Mouse (Mus musculus) hindbrain, postnatal 0 days (tissue): Measurements from ENCODE around the gene Lmo2. TPM values are rescaled to one million over a fixed set of nuclear protein-coding genes. Genes with fewer than 3 reads are reported as not detected.
A peak's percentile ranks its signal among the peaks of the same experiment; 100 is the strongest.

ENCODE experiments used
- ATAC-seq: fragments of 200-750 bp; cut with Nextera tagmentation; 2 replicates; pipeline ENCODE4 v1.8.0; 2017; ENCODE audit warnings: mild to moderate bottlenecking, moderate TSS enrichment, moderate library complexity
- DNase-seq: peaks from one replicate; pipeline ENCODE4 v3.0.0-alpha.2; 2015; ENCODE audit warnings: low spot score
- H3K27ac ChIP-seq: fragments of 300-500 bp; sonication (generic); 2 replicates; pipeline ENCODE4 v1.5.1; 2014; ENCODE audit warnings: mild to moderate bottlenecking
- H3K27me3 ChIP-seq: fragments of 300-500 bp; sonication (generic); 2 replicates; pipeline ENCODE4 v1.6.1; 2014; ENCODE audit warnings: low read length, mixed read lengths; ENCODE audit not compliant: insufficient read depth
- H3K36me3 ChIP-seq: fragments of 300-500 bp; sonication (generic); 2 replicates; pipeline ENCODE4 v1.6.1; 2014; ENCODE audit warnings: low read length, mixed read lengths; ENCODE audit not compliant: insufficient read depth
- H3K4me1 ChIP-seq: fragments of 300-500 bp; sonication (generic); 2 replicates; pipeline ENCODE4 v1.6.1; 2014; ENCODE audit warnings: antibody characterized with exemption, low read length, mixed read lengths; ENCODE audit not compliant: insufficient read depth
- H3K4me2 ChIP-seq: fragments of 300-500 bp; sonication (generic); 2 replicates; pipeline ENCODE4 v1.6.1; 2014; ENCODE audit warnings: low read depth, mild to moderate bottlenecking, low read length, moderate library complexity, mixed read lengths
- H3K4me3 ChIP-seq: fragments of 300-500 bp; sonication (generic); 2 replicates; pipeline ENCODE4 v1.5.1; 2014; ENCODE audit warnings: low read length
- H3K9ac ChIP-seq: fragments of 300-500 bp; sonication (generic); replicated peaks from 2 replicates; pipeline ENCODE4 v1.6.1; 2014; ENCODE audit warnings: mild to moderate bottlenecking, low read length, moderate library complexity, mixed read lengths
- H3K9me3 ChIP-seq: fragments of 300-500 bp; sonication (generic); 2 replicates; pipeline ENCODE4 v1.6.1; 2016; ENCODE audit warnings: low read length, mixed read lengths
- CTCF ChIP-seq: IDR thresholded peaks from 2 replicates; pipeline ENCODE4 v1.5.1; 2016; ENCODE audit warnings: antibody characterized with exemption, control low read depth, low read depth
- WGBS: fragments of 180-500 bp; shearing (Covaris S2); extraction: QIAGEN DNeasy Blood & Tissue Kit; methylation state at CpG from one replicate; pipeline ENCODE4 v1.1.7; 2014; 5-methylcytosine and 5-hydroxymethylcytosine counted together
- polyA plus RNA-seq: library from polyadenylated mRNA; unstranded; fragments of >200 nt; fragmentation: Nextera tagmentation; extraction: Ambion mirVana; gene quantifications from 2 replicates; pipeline ENCODE4 v1.2.1, GENCODE M21; 2015
- total RNA-seq: library from RNA; depleted of rRNA; stranded (reverse); fragments of >200 nt; gene quantifications from 2 replicates; pipeline ENCODE4 v1.2.3, GENCODE M21; 2014

The Lmo2 gene
- total and polyA plus RNA-seq, 2 experiments from 2014 or later, result 25.7 to 31.2 TPM

- ATAC-seq, result no peak
- 85% methylated on average over 6 of the region's 6 CpGs for WGBS
- Histone ChIP-seq H3K27me3 (no peaks in the 10 kb centered on the region), H3K4me3 (no peak overlapping the region), H3K4me1 (no peaks in the 10 kb centered on the region), H3K9ac (no peak overlapping the region), H3K4me2 (no peak overlapping the region), H3K36me3 (no peaks in the 10 kb centered on the region), H3K9me3 (no peaks in the 10 kb centered on the region), H3K27ac (no peak overlapping the region)
- no peak for DNase-seq
- TF ChIP-seq CTCF, result no peak
Observed at GRCm38 (mm10) chr2:103956867-103957266, 919 bp upstream of the Lmo2 start.

- no peak for ATAC-seq
- DNase-seq, result no peak
- no peak overlapping the region for H3K4me2 ChIP-seq
- H3K27me3 ChIP-seq, result no peaks in the 10 kb centered on the region
- H3K36me3 ChIP-seq, result no peaks in the 10 kb centered on the region
- H3K9ac ChIP-seq, result no peak overlapping the region
- no peak overlapping the region for H3K4me3 ChIP-seq
- H3K4me1 ChIP-seq, result no peaks in the 10 kb centered on the region
- H3K27ac ChIP-seq, result no peak overlapping the region
- 83% methylated on average over 3 of the region's 3 CpGs for WGBS
- no peak for TF ChIP-seq CTCF
- no peaks in the 10 kb centered on the region for H3K9me3 ChIP-seq
Observed at GRCm38 (mm10) chr2:103958634-103959033, 848 bp downstream of the Lmo2 start.

- Histone ChIP-seq H3K9ac (no peak overlapping the region), H3K4me1 (no peaks in the 10 kb centered on the region), H3K4me3 (no peak overlapping the region), H3K27me3 (no peaks in the 10 kb centered on the region), H3K27ac (no peak overlapping the region), H3K9me3 (no peaks in the 10 kb centered on the region), H3K36me3 (no peaks in the 10 kb centered on the region), H3K4me2 (no peak overlapping the region)
- TF ChIP-seq CTCF, result no peak
- WGBS, result 94% methylated on average over 5 of the region's 5 CpGs
- DNase-seq (no peak), ATAC-seq (no peak)
Observed at GRCm38 (mm10) chr2:103959066-103959465, 1.3 kb downstream of the Lmo2 start.

- WGBS, result 91% methylated on average over 6 of the region's 6 CpGs
- H3K36me3 ChIP-seq, result no peaks in the 10 kb centered on the region
Observed at GRCm38 (mm10) chr2:103959574-103959973, 1.8 kb downstream of the Lmo2 start.

GRCm38 (mm10) chr2:103962349-103962748 lies 4.6 kb downstream of the Lmo2 start:
- no peaks in the 10 kb centered on the region for H3K27me3 ChIP-seq
- DNase-seq (peak; percentile 3), ATAC-seq (no peak)
- no peaks in the 10 kb centered on the region for H3K36me3 ChIP-seq
- no peak for TF ChIP-seq CTCF
- H3K27ac ChIP-seq, result no peak overlapping the region
- H3K4me1 ChIP-seq, result no peaks in the 10 kb centered on the region
- H3K4me3 ChIP-seq, result no peak overlapping the region
- no peaks in the 10 kb centered on the region for H3K9me3 ChIP-seq
- 41% methylated on average over 4 of the region's 4 CpGs for WGBS
- no peak overlapping the region for H3K4me2 ChIP-seq
- H3K9ac ChIP-seq, result no peak overlapping the region

More at GRCm38 (mm10) chr2:103959574-103959973, 1.8 kb downstream of the Lmo2 start:
- Histone ChIP-seq H3K4me2 (no peak overlapping the region), H3K27me3 (no peaks in the 10 kb centered on the region), H3K4me1 (no peaks in the 10 kb centered on the region), H3K9me3 (no peaks in the 10 kb centered on the region), H3K9ac (no peak overlapping the region), H3K27ac (no peak overlapping the region), H3K4me3 (no peak overlapping the region)
- ATAC-seq, result no peak
- no peak for TF ChIP-seq CTCF
- no peak for DNase-seq

- Histone ChIP-seq H3K4me2 (no peak overlapping the region), H3K27ac (no peak overlapping the region), H3K4me3 (no peak overlapping the region), H3K9ac (no peak overlapping the region), H3K9me3 (no peaks in the 10 kb centered on the region), H3K36me3 (no peaks in the 10 kb centered on the region), H3K27me3 (no peaks in the 10 kb centered on the region), H3K4me1 (no peaks in the 10 kb centered on the region)
- 94% methylated on average over 3 of the region's 3 CpGs for WGBS
- ATAC-seq (no peak), DNase-seq (no peak)
- TF ChIP-seq CTCF, result no peak
Observed at GRCm38 (mm10) chr2:103965391-103965790, 7.6 kb downstream of the Lmo2 start.

- H3K4me2 ChIP-seq, result no peak overlapping the region
- no peak for TF ChIP-seq CTCF
- 81% methylated on average over 4 of the region's 4 CpGs for WGBS
- DNase-seq (no peak), ATAC-seq (no peak)
- no peak overlapping the region for H3K9ac ChIP-seq
- H3K36me3 ChIP-seq, result no peaks in the 10 kb centered on the region
- H3K9me3 ChIP-seq, result no peaks in the 10 kb centered on the region
- H3K27ac ChIP-seq, result no peak overlapping the region
- no peaks in the 10 kb centered on the region for H3K27me3 ChIP-seq
- H3K4me1 ChIP-seq, result no peaks in the 10 kb centered on the region
- no peak overlapping the region for H3K4me3 ChIP-seq
Observed at GRCm38 (mm10) chr2:103968186-103968585, 10.4 kb downstream of the Lmo2 start.
